Mouse (Mus musculus) gastrocnemius, adult 2 months (tissue): ENCODE data around the gene Ispd. TPM values are rescaled to one million over a fixed set of nuclear protein-coding genes. Genes with fewer than 3 reads are reported as not detected.

Source experiments
- DNase-seq: peaks from one replicate; pipeline ENCODE4 v3.0.0; 2022
- H3K27ac ChIP-seq: fragments of 200-600 bp; 2 replicates; pipeline ENCODE4 v1.8.1; 2022; ENCODE audit warnings: mild to moderate bottlenecking
- H3K4me3 ChIP-seq: fragments of 200-600 bp; 2 replicates; pipeline ENCODE4 v1.8.1; 2022; ENCODE audit warnings: mild to moderate bottlenecking, moderate library complexity
- CTCF ChIP-seq: fragments of 200-600 bp; IDR thresholded peaks from 2 replicates; pipeline ENCODE4 v1.8.1; 2022; ENCODE audit warnings: antibody characterized with exemption, mild to moderate bottlenecking, moderate library complexity
- intact Hi-C: fragments of 180-260 bp; cut with DNase I; formaldehyde crosslinking; loops from one replicate; pipeline ENCODE4 v1.15.1; 2025
- total RNA-seq, 2 experiments: library from RNA; stranded (reverse); gene quantifications; 2 replicates each; pipeline ENCODE4 v1.2.3; 2021

The Ispd gene
- total RNA-seq, 2 experiments from 2014 or later = 3.4 to 4.5 TPM

GRCm38 (mm10) chr12:36713866-36714662 lies 332.8 kb downstream of the Ispd start:
- Histone ChIP-seq H3K27ac (peak overlapping the region; percentile 89), H3K4me3 (peak overlapping the region; percentile 68)
- peak; percentile 75 for TF ChIP-seq CTCF
- intact Hi-C loops = loop anchor here (2.0 kb wide), 1 partner anchor 737 kb away; no protein-coding TSS in a partner anchor
- peak; percentile 53 for DNase-seq

- H3K4me3 ChIP-seq = peak overlapping the region; percentile 68
- intact Hi-C loops = loop anchor here (2.0 to 5.0 kb wide), 3 partner anchors 230 to 391 kb away; partner anchors contain the start of gene Meox2
- peak; percentile 16 for DNase-seq
- no peak for TF ChIP-seq CTCF
- peak overlapping the region; percentile 89 for H3K27ac ChIP-seq
These were observed 336.3 kb downstream of the Ispd start for GRCm38 (mm10) chr12:36717526-36717925.

- peak overlapping the region; percentile 89 for H3K27ac ChIP-seq
- H3K4me3 ChIP-seq = peak overlapping the region; percentile 68
- intact Hi-C loops = loop anchor here (5.0 kb wide), 2 partner anchors 229 to 299 kb away; no protein-coding TSS in a partner anchor
- DNase-seq = peak; percentile 39
- TF ChIP-seq CTCF = peak; percentile 34
These were observed 337.2 kb downstream of the Ispd start for GRCm38 (mm10) chr12:36718417-36718816.

DNA sequence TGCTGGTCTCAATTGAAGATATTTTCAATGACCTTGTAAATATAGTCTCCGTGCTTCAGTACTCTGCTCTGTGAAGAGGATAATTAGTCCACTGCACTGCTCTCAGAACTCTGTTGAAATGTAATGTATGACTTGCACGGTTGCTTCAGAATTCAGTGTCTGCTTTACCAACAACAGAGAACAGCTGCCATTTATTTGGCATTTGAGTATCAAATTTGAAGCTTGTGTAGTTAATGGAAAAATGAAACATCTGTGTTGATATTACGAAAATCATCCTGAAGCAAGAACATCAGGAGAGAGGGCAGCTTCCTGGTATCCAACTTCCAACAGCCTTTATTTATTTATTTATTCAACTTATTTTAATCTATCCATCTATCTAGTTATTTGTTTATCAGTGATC lies 337.8 kb downstream of the Ispd start:
- Histone ChIP-seq H3K27ac (peak overlapping the region; percentile 89), H3K4me3 (peak overlapping the region; percentile 68)
- TF ChIP-seq CTCF = no peak

DNA sequence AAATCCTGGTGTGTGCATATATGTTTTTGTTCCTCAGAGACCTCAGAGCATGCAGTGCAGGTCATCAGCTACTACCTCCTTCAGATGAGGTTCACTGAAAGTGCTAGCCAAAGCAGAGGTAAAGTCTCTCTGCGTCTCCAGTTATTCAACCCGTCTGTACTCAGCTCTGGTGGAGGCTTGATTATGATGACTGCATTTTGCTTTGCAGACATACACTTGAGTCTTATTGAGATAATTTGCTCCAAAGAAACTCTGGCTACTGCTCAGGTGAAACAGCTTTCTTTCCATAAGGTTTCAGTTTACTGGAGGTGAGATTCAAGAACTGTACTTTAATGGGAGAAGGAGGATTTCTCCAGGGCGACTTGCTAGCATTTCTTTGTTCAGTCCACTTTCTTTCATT lies 339.5 kb downstream of the Ispd start:
- H3K27ac ChIP-seq = peak overlapping the region; percentile 89
- no peak for TF ChIP-seq CTCF
- intact Hi-C loops = no loop called here
- DNase-seq = no peak
- peak overlapping the region; percentile 22; the same call in 1 of the 2 replicates for H3K4me3 ChIP-seq

More for the DNA sequence above, 337.8 kb downstream of the Ispd start:
- intact Hi-C loops = loop anchor here (5.0 kb wide), 2 partner anchors 228 to 298 kb away; no protein-coding TSS in a partner anchor
- DNase-seq = no peak

DNA sequence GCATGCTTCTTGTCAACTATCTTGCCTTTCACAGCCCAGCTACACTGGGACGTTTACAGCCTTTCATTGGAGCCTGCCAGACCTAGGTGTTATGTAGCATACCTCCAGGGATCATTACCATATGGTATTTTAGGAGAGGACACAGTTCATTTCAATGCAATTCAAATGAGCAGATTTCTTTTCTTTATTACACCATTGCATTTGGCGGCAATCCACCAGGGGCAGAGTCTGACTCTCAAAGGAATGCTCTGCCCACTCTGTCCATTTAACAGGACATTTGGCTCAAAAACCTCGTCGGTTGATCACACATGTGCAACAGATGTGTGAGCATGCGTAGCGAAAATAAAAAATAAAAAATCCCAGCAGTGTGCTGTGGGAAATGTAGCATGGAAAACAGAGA lies 340.0 kb downstream of the Ispd start:
- Histone ChIP-seq H3K4me3 (peak overlapping the region; percentile 22; the same call in 1 of the 2 replicates), H3K27ac (peak overlapping the region; percentile 89)
- intact Hi-C loops = no loop called here
- no peak for TF ChIP-seq CTCF
- peak; percentile 36 for DNase-seq

GRCm38 (mm10) chr12:36722754-36723153 lies 341.5 kb downstream of the Ispd start:
- peak; percentile 27 for DNase-seq
- Histone ChIP-seq H3K4me3 (peak overlapping the region; percentile 35), H3K27ac (peak overlapping the region; percentile 89)
- intact Hi-C loops = no loop called here
- TF ChIP-seq CTCF = no peak

DNA sequence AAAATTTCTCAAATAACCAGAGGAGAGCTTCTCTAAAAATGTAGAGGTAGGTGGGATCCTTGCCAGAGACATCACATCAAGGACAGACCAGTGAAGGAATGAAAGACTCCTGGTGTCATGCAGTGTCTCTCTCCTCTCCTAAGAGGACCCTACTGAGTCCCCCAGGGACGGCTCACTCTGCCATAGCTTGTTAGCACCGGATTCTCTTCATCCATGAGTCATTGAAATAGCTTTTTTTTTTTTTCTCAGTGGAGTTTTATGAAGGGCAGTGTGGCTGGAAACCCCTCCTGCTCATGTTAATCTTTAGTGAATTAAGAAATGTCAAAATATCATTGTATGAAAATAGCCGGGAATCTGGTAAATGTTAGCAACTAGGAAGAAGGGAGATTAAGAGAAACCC lies 342.1 kb downstream of the Ispd start:
- peak overlapping the region; percentile 35 for H3K4me3 ChIP-seq
- TF ChIP-seq CTCF = no peak
- peak; percentile 19 for DNase-seq
- intact Hi-C loops = no loop called here
- peak overlapping the region; percentile 89 for H3K27ac ChIP-seq

- peak overlapping the region; percentile 89; the same call in 1 of the 2 replicates for H3K27ac ChIP-seq
- no peak for TF ChIP-seq CTCF
- intact Hi-C loops = no loop called here
- DNase-seq = no peak
- H3K4me3 ChIP-seq = no peak overlapping the region
These were observed 343.0 kb downstream of the Ispd start for GRCm38 (mm10) chr12:36724297-36724696.

- Histone ChIP-seq H3K27ac (no peak overlapping the region), H3K4me3 (no peak overlapping the region)
- intact Hi-C loops = no loop called here
- no peak for TF ChIP-seq CTCF
- DNase-seq = no peak
These were observed 344.0 kb downstream of the Ispd start for GRCm38 (mm10) chr12:36725250-36725649.

DNA sequence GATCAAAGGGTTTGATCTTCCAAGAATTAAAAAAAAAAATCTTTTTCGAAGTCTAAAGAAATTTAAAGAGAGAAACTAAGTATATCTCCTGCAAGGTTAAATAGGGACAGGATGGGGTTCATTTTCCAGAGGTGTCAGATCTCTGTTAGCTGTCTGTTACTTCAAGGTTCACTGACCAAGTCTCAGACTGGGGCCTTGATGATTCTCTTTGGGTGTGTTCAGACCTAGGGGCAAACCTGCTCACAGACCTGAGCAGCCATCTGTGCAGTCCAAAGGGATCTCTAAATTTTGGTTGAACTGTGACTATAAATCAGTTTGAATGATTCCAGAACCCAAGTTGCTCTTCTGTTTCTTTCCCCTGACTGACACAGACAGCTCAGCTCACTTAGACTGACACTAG lies 344.8 kb downstream of the Ispd start:
- no peak for DNase-seq
- intact Hi-C loops = no loop called here
- Histone ChIP-seq H3K4me3 (no peak overlapping the region), H3K27ac (no peak overlapping the region)
- TF ChIP-seq CTCF = no peak

- no peak for TF ChIP-seq CTCF
- Histone ChIP-seq H3K4me3 (no peak overlapping the region), H3K27ac (no peak overlapping the region)
- DNase-seq = no peak
- intact Hi-C loops = no loop called here
These were observed 352.6 kb downstream of the Ispd start for GRCm38 (mm10) chr12:36733673-36734371.

Other genes starting within 250 kb of the Ispd start
- 1 to 10 TPM; 5.1 to 6.5 TPM for gene Ankmy2, start 224.3 kb upstream of the Ispd start, total RNA-seq
- gene Bzw2, start 223.4 kb upstream of the Ispd start, total RNA-seq = 100 to 1,000 TPM; 107 to 130 TPM
- gene Lrrc72, start 128.1 kb upstream of the Ispd start, total RNA-seq = not detected
- gene Sostdc1, start 67.3 kb upstream of the Ispd start, total RNA-seq = under 1 TPM; 0.13 to 0.20 TPM
- under 1 TPM; 0.61 to 0.75 TPM for gene D630036H23Rik, start 731 bp downstream of the Ispd start, total RNA-seq